Mouse (Mus musculus) kidney, postnatal 14 days (tissue): Measurements from ENCODE around the gene Myadml2.

ENCODE experiments used
- DNase-seq: peaks from one replicate; pipeline ENCODE4 v3.0.0; 2022; ENCODE audit warnings: mixed read lengths

Myadml2 gene

DNA sequence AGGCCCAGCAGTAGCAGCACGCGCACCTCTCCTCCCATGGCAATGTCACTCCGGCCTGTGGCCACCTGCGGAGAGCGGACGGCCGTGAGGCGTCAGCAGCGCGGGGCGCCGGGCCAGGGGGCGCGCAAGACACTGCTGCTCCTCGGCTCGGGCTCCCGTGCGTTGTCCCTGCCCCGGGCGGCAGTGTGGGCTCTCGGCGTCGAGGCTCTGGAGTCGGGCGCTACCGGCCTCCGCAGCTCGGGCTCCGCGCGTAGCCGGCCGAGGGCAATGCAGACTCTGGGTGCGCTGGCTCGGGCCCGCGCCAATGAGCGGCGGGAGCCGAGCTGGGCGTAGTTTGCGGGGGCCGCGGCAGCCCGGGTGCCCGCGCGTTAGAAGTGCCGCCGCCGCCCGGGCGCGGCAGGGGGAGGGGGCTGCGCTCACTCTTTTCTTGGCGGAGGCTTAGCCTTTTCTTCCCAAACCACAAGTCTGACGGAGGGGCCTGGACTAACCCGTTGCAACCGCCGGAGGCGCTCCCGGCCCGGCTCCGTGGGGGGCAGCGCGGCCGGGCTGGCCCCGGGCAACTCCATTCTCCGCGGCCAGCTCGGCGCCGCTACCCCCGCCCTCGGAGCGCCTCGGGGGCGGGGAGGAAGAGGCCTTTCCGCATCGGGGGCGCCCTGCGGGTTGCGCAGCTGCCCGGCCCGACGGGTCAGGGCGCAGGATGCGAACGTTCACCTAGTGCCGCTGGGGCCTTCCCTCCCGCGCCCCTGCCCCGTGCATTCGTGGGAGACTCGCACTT is 12.5 kb upstream of the Myadml2 start:
- peak; percentile 58 for DNase-seq

- peak; percentile 21 for DNase-seq
Observed at GRCm38 (mm10) chr11:120659509-120660300, 11.7 kb upstream of the Myadml2 start.

DNA sequence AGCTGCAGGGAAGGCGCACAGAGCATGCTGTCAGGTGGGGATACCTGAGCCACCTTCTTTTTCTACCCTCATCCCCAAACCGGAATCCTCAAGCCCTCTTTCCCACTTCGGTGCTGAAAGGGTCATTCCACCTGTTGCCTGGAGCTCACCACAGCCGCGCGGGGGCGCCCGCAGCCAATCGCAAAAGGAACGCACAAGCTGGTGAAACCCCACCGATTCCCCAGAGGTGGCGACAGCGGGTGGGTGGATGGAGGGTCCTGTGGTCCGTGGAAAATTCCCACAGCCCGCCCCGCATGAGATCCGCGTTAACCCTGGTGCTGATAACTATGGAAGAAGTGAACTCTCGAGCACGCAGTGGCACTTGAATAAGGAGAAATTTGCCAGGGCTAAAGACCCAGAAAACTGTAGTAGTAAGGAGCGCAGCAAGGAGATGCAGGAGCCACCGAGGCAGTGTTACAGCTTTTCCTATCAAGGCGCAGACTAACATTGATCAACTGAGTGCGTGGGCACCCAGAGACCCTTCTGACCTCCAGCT is 11.0 kb upstream of the Myadml2 start:
- peak; percentile 87 for DNase-seq

- peak; percentile 60 for DNase-seq
Observed at GRCm38 (mm10) chr11:120657301-120657700, 9.3 kb upstream of the Myadml2 start.

DNA sequence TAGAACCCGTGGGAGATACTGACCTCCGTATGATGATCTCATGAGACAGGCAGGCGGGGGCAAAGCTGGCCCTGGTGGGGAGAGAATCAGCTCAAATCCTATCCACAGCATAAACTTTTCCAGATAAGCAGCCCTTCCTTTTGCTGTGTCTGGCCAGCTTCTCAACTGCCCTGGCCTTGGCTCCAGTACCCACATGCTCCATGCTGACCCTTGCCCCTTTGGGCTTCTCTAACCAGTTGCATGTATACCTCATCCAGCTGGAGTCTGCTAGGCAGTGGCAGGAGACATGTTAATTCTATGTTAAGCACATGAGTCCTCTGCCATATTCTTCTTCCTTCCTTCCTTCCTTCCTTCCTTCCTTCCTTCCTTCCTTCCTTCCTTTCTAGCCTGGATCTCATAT is 6.8 kb upstream of the Myadml2 start:
- peak; percentile 33 for DNase-seq

GRCm38 (mm10) chr11:120651872-120652271 is 3.9 kb upstream of the Myadml2 start:
- DNase-seq = no peak

GRCm38 (mm10) chr11:120647047-120647830 is 719 bp downstream of the Myadml2 start:
- DNase-seq = no peak

- peak; percentile 95 for DNase-seq
Observed at GRCm38 (mm10) chr11:120643601-120643987, 4.4 kb downstream of the Myadml2 start, which contains the start of gene Pycr1. Pycr1 (minus strand) TSS chr11:120643769.

GRCm38 (mm10) chr11:120642939-120643600 is 4.9 kb downstream of the Myadml2 start:
- no peak for DNase-seq

GRCm38 (mm10) chr11:120641869-120642268 is 6.1 kb downstream of the Myadml2 start:
- DNase-seq = no peak

- peak; percentile 0 for DNase-seq
Observed at GRCm38 (mm10) chr11:120641255-120641654, 6.7 kb downstream of the Myadml2 start.

DNA sequence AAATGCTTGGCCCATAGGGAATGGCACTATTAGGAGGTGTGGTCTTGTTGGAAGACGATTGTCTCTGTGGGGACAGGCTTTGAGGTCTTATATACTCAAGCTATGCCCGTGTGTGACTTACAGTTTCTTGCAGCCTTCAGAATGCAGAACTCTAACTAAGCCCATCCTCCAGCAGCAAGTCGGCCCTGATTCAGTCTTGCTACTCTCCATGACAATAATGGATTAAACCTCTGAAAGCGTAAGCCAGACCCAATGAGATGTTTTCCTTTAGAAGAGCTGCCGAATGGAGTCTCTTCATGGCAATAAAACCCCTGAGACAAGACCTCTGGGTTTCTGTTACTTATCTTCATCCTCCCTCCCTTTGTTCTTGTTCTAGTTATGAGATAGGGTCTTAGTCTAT is 13.1 kb downstream of the Myadml2 start:
- DNase-seq = no peak

GRCm38 (mm10) chr11:120633520-120634343 is 14.2 kb downstream of the Myadml2 start, which contains the start of gene Mafg:
Mafg (minus strand) TSS chr11:120633600.
- peak; percentile 97 for DNase-seq

- DNase-seq = peak; percentile 86
Observed at GRCm38 (mm10) chr11:120632559-120633519, 15.1 kb downstream of the Myadml2 start.

- peak; percentile 7 for DNase-seq
Observed at GRCm38 (mm10) chr11:120631726-120632448, 16.1 kb downstream of the Myadml2 start.

GRCm38 (mm10) chr11:120630881-120631725 is 16.9 kb downstream of the Myadml2 start:
- DNase-seq = peak; percentile 67

- DNase-seq = peak; percentile 86
Observed at GRCm38 (mm10) chr11:120630401-120630871, 17.5 kb downstream of the Myadml2 start.

GRCm38 (mm10) chr11:120629911-120630310 is 18.0 kb downstream of the Myadml2 start:
- peak; percentile 67 for DNase-seq
